Mouse (Mus musculus) C2C12 (cell line): Measurements from ENCODE around the gene Klhl26.

ENCODE experiments used
- CTCF ChIP-seq: IDR thresholded peaks from one replicate; pipeline ENCODE4 v1.5.1; 2011; ENCODE audit not compliant: control insufficient read depth, insufficient read depth, insufficient read length
- USF1 ChIP-seq: IDR thresholded peaks from one replicate; pipeline ENCODE4 v1.6.1; 2011; ENCODE audit warnings: low read depth, mild to moderate bottlenecking, control low read depth, moderate library complexity

DNA sequence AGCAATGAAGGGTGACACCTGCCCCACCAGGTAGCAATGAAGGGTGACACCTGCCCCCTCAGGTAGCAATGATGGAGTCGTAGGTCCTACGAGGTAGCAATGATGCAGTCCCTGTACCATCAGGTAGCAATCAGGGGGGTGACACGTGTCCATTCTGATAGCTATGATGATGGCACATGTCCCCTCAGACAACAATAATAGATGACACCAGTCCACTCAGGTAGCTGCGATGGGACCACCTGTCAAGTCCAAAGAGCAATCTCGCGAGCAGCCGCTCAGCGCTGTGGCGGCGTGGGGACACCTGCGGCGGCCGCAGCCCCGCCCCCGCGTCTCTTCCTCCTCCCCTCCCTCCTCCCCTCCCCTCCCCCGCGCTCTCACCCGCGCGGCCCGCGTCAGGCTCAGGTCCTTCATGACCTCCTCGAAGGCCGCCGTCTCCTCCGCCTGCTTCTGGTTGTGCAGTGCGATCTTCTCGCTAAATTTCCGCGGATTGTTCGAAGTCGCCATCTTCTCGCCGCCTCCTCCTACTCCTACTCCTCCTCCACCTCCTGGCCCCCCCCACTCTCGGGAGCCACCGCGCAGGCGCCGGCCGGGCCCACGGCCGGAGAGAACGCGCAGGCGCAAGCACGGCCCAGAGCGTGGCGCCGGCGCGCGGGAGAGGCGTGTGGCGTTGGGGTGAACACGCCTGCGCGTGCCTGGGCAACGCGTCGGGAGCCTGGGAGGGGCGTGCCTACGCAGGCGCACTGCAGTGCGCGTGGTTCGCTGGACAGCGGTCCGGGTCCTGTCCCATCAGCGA lies 37.5 kb downstream of the Klhl26 start, which contains the start of gene Crtc1:
- TF ChIP-seq CTCF = no peak
- no peak for TF ChIP-seq USF1
